Mouse (Mus musculus): Measurements from ENCODE around the gene Cop1. TPM values are rescaled to one million over a fixed set of nuclear protein-coding genes. Genes with fewer than 3 reads are reported as not detected.
A peak's percentile ranks its signal among the peaks of the same experiment; 100 is the strongest.

The Cop1 gene
- polyA plus RNA-seq, 1 experiment from 2014 or later: 21.3 TPM

DNA sequence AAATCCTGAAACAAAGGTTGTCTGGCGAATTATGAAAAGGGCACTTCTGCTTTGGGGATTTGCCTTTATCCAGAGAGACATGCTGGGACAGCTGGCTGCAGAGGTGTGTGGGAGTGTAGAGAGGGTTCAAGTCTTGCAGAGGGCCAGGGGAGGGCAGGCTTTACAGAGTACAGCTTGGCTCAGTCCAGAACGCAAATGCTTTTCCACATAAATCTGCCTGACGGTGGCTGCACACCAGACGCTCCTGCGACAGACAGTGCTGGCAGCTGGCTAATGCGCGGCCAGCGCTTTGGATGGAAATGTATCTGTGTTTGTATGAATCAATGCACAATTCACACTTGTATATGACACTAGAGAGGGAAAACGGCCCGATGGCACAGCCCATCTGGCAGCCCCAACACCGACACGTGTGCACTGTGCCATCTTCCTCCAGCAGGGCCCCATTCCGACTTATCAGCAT lies 156.5 kb downstream of the Cop1 start:
- no peak overlapping the region for H3K4me3 ChIP-seq (replicated peaks)
- ATAC-seq: peak; percentile 62
- H3K9ac ChIP-seq (replicated peaks): no peak overlapping the region
- H3K9me3 ChIP-seq: no peaks in the 10 kb centered on the region
- no peaks in the 10 kb centered on the region for H3K36me3 ChIP-seq
- WGBS: 78% methylated on average over 13 of the region's 13 CpGs
- peaks cover 12% of the 10 kb centered on the region; the same call in 1 of the 2 replicates for H3K4me1 ChIP-seq (replicated peaks)
- peak overlapping the region; percentile 19; the same call in 1 of the 2 replicates for H3K27ac ChIP-seq
- H3K27me3 ChIP-seq: no peaks in the 10 kb centered on the region
- H3K4me2 ChIP-seq (replicated peaks): no peak overlapping the region

DNA sequence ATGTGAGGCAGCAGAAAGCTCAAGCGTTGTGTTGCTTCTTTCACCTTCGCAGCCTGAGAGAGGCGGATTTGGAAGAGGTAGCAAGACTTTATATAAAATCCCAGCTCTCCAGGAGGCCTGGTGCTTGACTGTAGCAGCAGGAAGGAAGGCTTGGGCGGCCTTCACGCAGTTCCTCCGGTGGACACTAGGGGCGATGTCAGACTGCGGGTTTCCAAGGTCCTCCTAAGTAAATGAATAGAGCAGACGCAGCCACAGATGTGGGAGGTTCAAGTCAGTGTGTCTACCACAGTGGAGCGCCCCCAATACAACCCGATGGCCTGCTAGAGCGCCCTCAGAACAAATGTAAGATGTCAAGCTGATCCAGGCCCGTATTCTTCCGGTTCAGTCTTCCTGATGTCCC lies 157.9 kb downstream of the Cop1 start:
- no peaks in the 10 kb centered on the region for H3K27me3 ChIP-seq
- ATAC-seq: no peak
- WGBS: 18% methylated on average over 14 of the region's 14 CpGs
- peaks cover 12% of the 10 kb centered on the region; the same call in 1 of the 2 replicates for H3K4me1 ChIP-seq (replicated peaks)
- no peak overlapping the region for H3K4me2 ChIP-seq (replicated peaks)
- no peak overlapping the region for H3K27ac ChIP-seq
- H3K9me3 ChIP-seq: no peaks in the 10 kb centered on the region
- no peak overlapping the region for H3K9ac ChIP-seq (replicated peaks)
- no peaks in the 10 kb centered on the region for H3K36me3 ChIP-seq
- no peak overlapping the region for H3K4me3 ChIP-seq (replicated peaks)

DNA sequence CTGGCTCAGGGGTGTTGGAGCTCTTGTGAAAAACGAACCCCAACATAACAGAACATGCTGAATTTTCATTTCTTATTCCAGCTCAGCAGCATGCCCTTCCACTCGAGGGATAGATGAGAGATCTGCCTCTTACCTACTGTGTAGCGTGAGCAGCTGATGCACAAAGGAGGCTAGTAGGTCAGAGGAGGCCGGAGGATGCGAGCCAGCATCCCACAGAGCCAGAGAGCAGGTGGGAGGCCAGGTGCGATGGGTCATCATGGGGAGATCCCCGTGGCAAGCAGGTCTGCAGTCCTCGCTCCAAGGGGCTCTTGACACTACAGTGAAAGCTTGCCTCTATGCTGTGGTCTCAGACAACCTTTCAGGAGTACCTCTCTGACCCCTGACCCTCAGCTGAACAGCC lies 160.5 kb downstream of the Cop1 start:
- Histone ChIP-seq H3K27me3 (no peaks in the 10 kb centered on the region), H3K4me3 (replicated peaks) (no peak overlapping the region), H3K4me1 (replicated peaks) (peaks cover 16% of the 10 kb centered on the region), H3K27ac (no peak overlapping the region), H3K4me2 (replicated peaks) (no peak overlapping the region), H3K36me3 (no peaks in the 10 kb centered on the region), H3K9me3 (no peaks in the 10 kb centered on the region), H3K9ac (replicated peaks) (no peak overlapping the region)
- WGBS: 64% methylated on average over 8 of the region's 8 CpGs
- ATAC-seq: no peak

DNA sequence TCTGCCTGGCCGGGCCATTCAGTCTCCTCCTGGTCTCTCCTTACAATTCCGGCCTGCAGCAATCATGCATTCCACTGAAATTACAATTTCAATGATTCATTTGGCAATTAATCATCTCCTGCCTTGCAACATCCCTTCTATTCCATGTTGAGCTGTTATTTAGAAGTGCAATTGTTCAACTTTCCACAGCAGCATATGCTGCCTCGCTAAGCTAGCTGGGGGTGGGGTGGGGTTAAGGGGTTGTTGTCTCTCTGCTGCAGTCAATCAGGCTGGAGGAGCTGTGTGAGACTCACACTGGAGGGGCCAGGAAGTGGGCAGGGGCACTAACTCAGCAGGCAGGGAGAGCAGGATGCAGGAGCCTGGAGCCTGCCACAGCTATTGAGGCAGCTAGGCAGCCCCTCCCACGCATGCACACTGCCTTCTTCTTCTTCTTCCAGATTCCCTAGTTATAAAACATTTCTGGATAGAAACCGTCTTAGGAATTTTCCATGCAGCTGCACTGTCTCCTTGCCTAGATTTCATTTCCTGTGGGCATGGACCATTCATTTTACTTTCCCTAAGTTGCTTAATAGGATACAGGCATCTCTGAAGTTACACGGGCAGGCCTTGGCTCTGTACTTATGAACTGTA lies 161.1 kb downstream of the Cop1 start:
- Histone ChIP-seq H3K27me3 (no peaks in the 10 kb centered on the region), H3K4me3 (replicated peaks) (no peak overlapping the region), H3K4me2 (replicated peaks) (no peak overlapping the region), H3K36me3 (no peaks in the 10 kb centered on the region), H3K27ac (no peak overlapping the region), H3K9me3 (no peaks in the 10 kb centered on the region), H3K4me1 (replicated peaks) (peaks cover 16% of the 10 kb centered on the region), H3K9ac (replicated peaks) (no peak overlapping the region)
- no peak for ATAC-seq
- WGBS: 39% methylated on average over 6 of the region's 6 CpGs

DNA sequence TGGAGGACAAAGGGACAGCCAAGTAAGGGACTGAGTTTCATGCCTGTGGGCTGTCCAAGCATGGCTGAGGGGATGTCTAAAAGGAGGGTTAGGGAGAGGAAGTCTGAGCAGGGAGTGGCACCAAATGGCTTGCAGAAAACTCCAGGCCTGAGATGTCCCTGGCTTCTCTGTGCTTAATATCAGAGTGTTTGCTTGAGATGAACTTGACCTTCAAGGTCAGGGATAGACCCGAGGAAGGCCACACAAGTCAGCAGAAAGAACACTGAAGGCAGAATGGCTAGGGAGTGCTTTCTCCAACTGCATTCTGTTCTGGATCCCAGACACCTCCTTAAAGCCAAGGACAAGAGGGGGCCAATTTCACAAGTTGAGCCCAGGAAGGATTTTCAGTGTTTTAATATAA lies 161.8 kb downstream of the Cop1 start:
- WGBS: 68% methylated on average over 1 of the region's 1 CpGs
- H3K4me3 ChIP-seq (replicated peaks): no peak overlapping the region

DNA sequence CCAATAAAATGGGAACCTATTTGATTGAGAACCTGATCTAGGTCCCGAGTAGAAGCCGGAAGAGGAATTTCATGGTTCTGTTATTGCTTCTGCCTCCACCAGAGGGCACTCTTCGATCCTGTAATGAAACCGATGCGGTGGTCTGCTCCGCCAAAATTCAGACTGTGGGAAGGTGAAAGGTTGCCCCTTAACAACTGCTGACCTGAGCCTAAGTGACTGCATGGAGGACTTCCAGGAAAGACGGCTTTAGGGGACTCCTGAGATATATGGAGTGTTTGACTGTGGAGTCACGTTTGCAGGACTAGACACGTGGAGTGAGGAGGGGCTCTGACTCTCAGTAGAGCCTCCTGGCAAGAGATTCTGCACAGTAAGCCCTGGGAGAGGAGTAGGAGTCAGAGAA lies 164.4 kb downstream of the Cop1 start:
- peak overlapping the region; percentile 47 for H3K4me2 ChIP-seq (replicated peaks)
- H3K4me3 ChIP-seq (replicated peaks): no peak overlapping the region; the same call in 1 of the 2 replicates
- WGBS: 5% methylated on average over 9 of the region's 9 CpGs
- no peaks in the 10 kb centered on the region for H3K36me3 ChIP-seq
- H3K9me3 ChIP-seq: no peaks in the 10 kb centered on the region
- H3K27me3 ChIP-seq: no peaks in the 10 kb centered on the region
- peaks cover 10% of the 10 kb centered on the region for H3K4me1 ChIP-seq (replicated peaks)
- no peak overlapping the region for H3K27ac ChIP-seq
- ATAC-seq: peak; percentile 43; the same call in 1 of the 2 replicates
- no peak overlapping the region for H3K9ac ChIP-seq (replicated peaks)

More for the DNA sequence above, 161.8 kb downstream of the Cop1 start:
- no peak for ATAC-seq
- Histone ChIP-seq H3K27ac (no peak overlapping the region), H3K4me2 (replicated peaks) (no peak overlapping the region), H3K4me1 (replicated peaks) (peaks cover 10% of the 10 kb centered on the region), H3K9me3 (no peaks in the 10 kb centered on the region), H3K36me3 (no peaks in the 10 kb centered on the region), H3K27me3 (no peaks in the 10 kb centered on the region), H3K9ac (replicated peaks) (no peak overlapping the region)

Small RNA genes within 50 kb of the gene (microRNA-seq; reads per million reads assigned to microRNA genes)
- gene Mir1843b: 56.7 reads per million, percentile 47 among the genes with 10 or more reads in this experiment

Data from midbrain, embryonic 13.5 days (tissue).